Comparison of ENCODE assay signal across 8 mouse cellular contexts in genomic region chr15:83510805-83511405, GRCm38 (mm10). TPM values are rescaled to one million over a fixed set of nuclear protein-coding genes. Genes with fewer than 3 reads are reported as not detected.
DNase-seq lines count a peak whose midpoint lies in the region; ATAC-seq and TF ChIP-seq lines count a peak whose summit lies in the region.

Gene Ttll1, minus strand, starts transcription at chr15:83510893.

- peaks cover 21% of the 10 kb centered on the region for H3K79me2 ChIP-seq in C2C12 (ENCODE audit: control insufficient read depth, insufficient read depth)
- H3K79me2 ChIP-seq in liver, adult 2 months (ENCODE audit: control insufficient read depth, insufficient read depth, low read length): no peaks in the 10 kb centered on the region
- no peaks in the 10 kb centered on the region for H3K79me2 ChIP-seq in myocyte (ENCODE audit: control insufficient read depth, insufficient read depth)

- H3K9me3 ChIP-seq in erythroblast, embryonic 14.5 days (ENCODE audit: control insufficient read depth, low read length): peaks cover 2% of the 10 kb centered on the region; the same call in 1 of the 2 replicates
- H3K9me3 ChIP-seq in heart, embryonic 11.5 days (replicated peaks; ENCODE audit: control insufficient read depth, low read length): no peaks in the 10 kb centered on the region
- no peaks in the 10 kb centered on the region for H3K9me3 ChIP-seq in kidney, embryonic 16.5 days (ENCODE audit: low read length)

- H3K79me3 ChIP-seq in C2C12 (ENCODE audit: low read depth): no peaks in the 10 kb centered on the region

- H3ac ChIP-seq in C2C12 (ENCODE audit: control insufficient read depth, insufficient read length, low read depth) (peak within 1 kb of the TSS; percentile 48), myocyte (ENCODE audit: control insufficient read depth, insufficient read length) (peak within 1 kb of the TSS; percentile 5)

- no peaks in the 10 kb centered on the region for H3K36me3 ChIP-seq in C2C12 (ENCODE audit: control insufficient read depth, insufficient read depth)
- H3K36me3 ChIP-seq in erythroblast, embryonic 14.5 days (ENCODE audit: control insufficient read depth): no peaks in the 10 kb centered on the region
- H3K36me3 ChIP-seq in heart, embryonic 11.5 days (ENCODE audit: control insufficient read depth, insufficient read depth, low read length): no peaks in the 10 kb centered on the region
- no peaks in the 10 kb centered on the region for H3K36me3 ChIP-seq in kidney, embryonic 16.5 days (ENCODE audit: insufficient read depth, low read length)
- H3K36me3 ChIP-seq in liver, adult 2 months (ENCODE audit: control insufficient read depth, insufficient read depth, low read length): no peaks in the 10 kb centered on the region
- H3K36me3 ChIP-seq in myocyte (ENCODE audit: control insufficient read depth, insufficient read depth): no peaks in the 10 kb centered on the region
- no peaks in the 10 kb centered on the region for H3K36me3 ChIP-seq in splenic B cell, adult 2 months (ENCODE audit: control insufficient read depth, insufficient read depth, low read length, poor library complexity, severe bottlenecking)

- peak; percentile 90 for ATAC-seq in heart, embryonic 11.5 days (replicated peaks; ENCODE audit: insufficient number of reproducible peaks, low FRiP score, low TSS enrichment)
- ATAC-seq in kidney, embryonic 16.5 days (ENCODE audit: low FRiP score, low TSS enrichment): peak; percentile 95

- peaks cover 12% of the 10 kb centered on the region for H3K4me1 ChIP-seq in erythroblast, embryonic 14.5 days (ENCODE audit: control insufficient read depth)
- peaks cover 4% of the 10 kb centered on the region; the same call in 1 of the 2 replicates for H3K4me1 ChIP-seq in heart, embryonic 11.5 days (ENCODE audit: control insufficient read depth, insufficient read depth, low read length)
- H3K4me1 ChIP-seq in kidney, embryonic 16.5 days (ENCODE audit: insufficient read depth, low read length): peaks cover 9% of the 10 kb centered on the region
- no peaks in the 10 kb centered on the region for H3K4me1 ChIP-seq in liver, adult 2 months (ENCODE audit: control insufficient read depth, insufficient read depth, low read length)

- H3K27me3 ChIP-seq in C2C12 (ENCODE audit: control insufficient read depth, insufficient read depth, insufficient read length) (no peaks in the 10 kb centered on the region), myocyte (ENCODE audit: control insufficient read depth, insufficient read depth, insufficient read length) (no peaks in the 10 kb centered on the region)
- peaks cover 13% of the 10 kb centered on the region for H3K27me3 ChIP-seq in erythroblast, embryonic 14.5 days (ENCODE audit: control insufficient read depth)
- no peaks in the 10 kb centered on the region for H3K27me3 ChIP-seq in heart, embryonic 11.5 days (ENCODE audit: control insufficient read depth, insufficient read depth, low read length)
- H3K27me3 ChIP-seq in kidney, embryonic 16.5 days (ENCODE audit: insufficient read depth, low read length): no peaks in the 10 kb centered on the region
- no peaks in the 10 kb centered on the region for H3K27me3 ChIP-seq in liver, adult 2 months (ENCODE audit: control insufficient read depth, insufficient read depth, low read length)
- H3K27me3 ChIP-seq in splenic B cell, adult 2 months (ENCODE audit: control insufficient read depth, insufficient read depth, low read length, poor library complexity, severe bottlenecking): no peaks in the 10 kb centered on the region

- peak; percentile 69; the same call in 1 of the 2 replicates for TF ChIP-seq POLR2A in brain, embryonic 14.5 days (IDR thresholded peaks at IDR 0.05; ENCODE audit: borderline replicate concordance, extremely low read depth, insufficient read depth, insufficient read length, poor library complexity, severe bottlenecking)
- TF ChIP-seq POLR2A in liver, adult 2 months (IDR thresholded peaks at IDR 0.05; ENCODE audit: extremely low read depth, insufficient read depth, low read length): 0 out of 2 replicates have a peak, but pooled peaks have one; percentile 14
- TF ChIP-seq POLR2A in myocyte (IDR thresholded peaks at IDR 0.05; ENCODE audit: insufficient read length, low read depth): peak; percentile 94

- H3K9ac ChIP-seq in heart, embryonic 11.5 days (ENCODE audit: low read depth, low read length): peak within 1 kb of the TSS; percentile 75
- peak within 1 kb of the TSS; percentile 66 for H3K9ac ChIP-seq in kidney, embryonic 16.5 days (replicated peaks; ENCODE audit: low read length)
- H3K9ac ChIP-seq in liver, adult 2 months (ENCODE audit: low read depth, low read length): peak within 1 kb of the TSS; percentile 48

- H3K4me3 ChIP-seq in C2C12 (ENCODE audit: insufficient read depth, poor library complexity, severe bottlenecking) (peak within 1 kb of the TSS; percentile 58), myocyte (peak within 1 kb of the TSS; percentile 49)
- peak within 1 kb of the TSS; percentile 65 for H3K4me3 ChIP-seq in erythroblast, embryonic 14.5 days (replicated peaks)
- H3K4me3 ChIP-seq in heart, embryonic 11.5 days (ENCODE audit: low read depth, low read length): peak within 1 kb of the TSS; percentile 68
- peak within 1 kb of the TSS; percentile 69 for H3K4me3 ChIP-seq in kidney, embryonic 16.5 days (ENCODE audit: low read length)
- peak within 1 kb of the TSS; percentile 38 for H3K4me3 ChIP-seq in liver, adult 2 months (ENCODE audit: insufficient read depth, low read depth, low read length)

- peak; percentile 98 for DNase-seq in brain, embryonic 14.5 days (ENCODE audit: low read depth)
- DNase-seq in liver, adult 2 months (ENCODE audit: extremely low read depth, low read depth, low spot score): peak; percentile 84
- DNase-seq in splenic B cell, adult 2 months (ENCODE audit: low read depth, low spot score): peak; percentile 96

- peak within 1 kb of the TSS; percentile 92 for H3K4me2 ChIP-seq in heart, embryonic 11.5 days
- peak within 1 kb of the TSS; percentile 83 for H3K4me2 ChIP-seq in kidney, embryonic 16.5 days (replicated peaks; ENCODE audit: low read depth, low read length)
- H3K4me2 ChIP-seq in myocyte (ENCODE audit: low read depth): peak within 1 kb of the TSS; percentile 82

- 8% methylated on average over 41 of the region's 41 CpGs for WGBS in heart, embryonic 11.5 days (ENCODE audit: insufficient replicate concordance)
- 13% methylated on average over 41 of the region's 41 CpGs for WGBS in kidney, embryonic 16.5 days
- 10% methylated on average over 41 of the region's 41 CpGs for WGBS in liver, adult 2 months

- peak within 1 kb of the TSS; percentile 29; the same call in 1 of the 2 replicates for H3K27ac ChIP-seq in heart, embryonic 11.5 days (ENCODE audit: low read depth, low read length)
- peak within 1 kb of the TSS; percentile 57; the same call in 1 of the 2 replicates for H3K27ac ChIP-seq in kidney, embryonic 16.5 days (ENCODE audit: low read length)
- H3K27ac ChIP-seq in liver, adult 2 months (replicated peaks; ENCODE audit: insufficient read depth, low read depth, low read length): no peak within 1 kb of the TSS

- TF ChIP-seq CTCF in C2C12 (IDR thresholded peaks at IDR 0.05; ENCODE audit: control insufficient read depth, insufficient read depth, insufficient read length): no peak
- TF ChIP-seq CTCF in brain, embryonic 14.5 days (IDR thresholded peaks at IDR 0.05; ENCODE audit: borderline replicate concordance, extremely low read depth, insufficient read depth, insufficient read length): no peak
- no peak for TF ChIP-seq CTCF in liver, adult 2 months (IDR thresholded peaks at IDR 0.05; ENCODE audit: low read depth, low read length)

TF ChIP-seq in C2C12, 6 proteins besides CTCF, POLR2A, EP300 and RAD21:
- no peak for TF ChIP-seq FOSL1 (IDR thresholded peaks at IDR 0.05; ENCODE audit: insufficient read depth, low read length, poor library complexity, severe bottlenecking)
- no peak for TF ChIP-seq MYOD1 (IDR thresholded peaks at IDR 0.05; ENCODE audit: control insufficient read depth, insufficient read length, low read depth)
- peak; percentile 59 for TF ChIP-seq MAX (IDR thresholded peaks at IDR 0.05)

TF ChIP-seq in myocyte, 11 proteins besides CTCF, POLR2A, EP300 and RAD21:
- TF ChIP-seq MYOD1 (IDR thresholded peaks at IDR 0.05; ENCODE audit: control insufficient read depth in 1 of 3, insufficient read length in 2 of 3, low read depth in 2 of 3) (peak in 1 of 3 experiments; percentile 2), REST (IDR thresholded peaks at IDR 0.05; ENCODE audit: insufficient read depth, insufficient read length) (no peak), POLR2AphosphoS2 (IDR thresholded peaks at IDR 0.05; ENCODE audit: insufficient read length, low read depth) (peak; percentile 88)

RNA-seq across cellular contexts. Expression of gene Ttll1, which starts in this region (rescaled TPM):
- polyA plus RNA-seq in C2C12 (2012; fragmentation: generic; extraction: Trizol) (28.5 TPM), myocyte (2012; fragmentation: generic; extraction: Trizol) (47.7 TPM)
- 58.1 and 89.6 TPM in 2 replicates for polyA plus RNA-seq in brain, embryonic 14.5 days (2012; rRNA removed)
- 0.13 TPM in 2 replicates for polyA plus RNA-seq in erythroblast, embryonic 14.5 days (2012)
- 18.7 and 20.4 TPM in 2 replicates for polyA plus RNA-seq in heart, embryonic 11.5 days (2014; fragmentation: Nextera tagmentation; extraction: Ambion mirVana)
- polyA plus RNA-seq in kidney, embryonic 16.5 days (2015; fragmentation: Nextera tagmentation; extraction: Ambion mirVana): 27.3 and 28.2 TPM in 2 replicates
- 1.0 and 1.3 TPM in 2 replicates for total RNA-seq in liver, adult 2 months (2014; rRNA removed)
- polyA plus RNA-seq in liver, adult 2 months (2012; rRNA removed): 2.1 and 2.2 TPM in 2 replicates

Comparison
In these comparisons a context has a peak if more than half of its experiments do, and no peak if none do; other contexts are left out.
1. POLR2A ChIP-seq: peak in every context shown above with its lines; median percentile 94 in myocyte; 69 in brain, embryonic 14.5 days; 14 in liver, adult 2 months.